Mouse (Mus musculus): Measurements from ENCODE around the gene Ncbp3.

- TF ChIP-seq HCFC1 (IDR thresholded peaks at IDR 0.05; ENCODE audit: borderline replicate concordance, insufficient read depth, low read length): no peak
- TF ChIP-seq ZC3H11A (IDR thresholded peaks at IDR 0.05; ENCODE audit: borderline replicate concordance, low read depth, low read length): no peak
Observed at GRCm38 (mm10) chr11:73044789-73045188, 2.8 kb upstream of the Ncbp3 start.

Data from ES-E14 (cell line).